Mouse (Mus musculus): ENCODE results near the gene Slco3a1. TPM values are rescaled to one million over a fixed set of nuclear protein-coding genes. Genes with fewer than 3 reads are reported as not detected.

Gene Slco3a1
- polyA plus RNA-seq, 1 experiment = 13.4 TPM

GRCm38 (mm10) chr7:74493775-74494174 lies 60.8 kb downstream of the Slco3a1 start:
- no peak for TF ChIP-seq POLR2A (IDR thresholded peaks at IDR 0.05; ENCODE audit: low read depth, low read length)
- no peak for TF ChIP-seq CTCF (IDR thresholded peaks at IDR 0.05; ENCODE audit: borderline replicate concordance, insufficient read depth, low read length)
- Histone ChIP-seq H3K27ac (ENCODE audit: insufficient read depth, low read length) (no peak overlapping the region), H3K4me1 (ENCODE audit: control insufficient read depth, insufficient read depth, low read length) (no peaks in the 10 kb centered on the region), H3K4me3 (ENCODE audit: insufficient read depth, low read length) (no peak overlapping the region)

- TF ChIP-seq CTCF (IDR thresholded peaks at IDR 0.05; ENCODE audit: borderline replicate concordance, insufficient read depth, low read length) (no peak), POLR2A (IDR thresholded peaks at IDR 0.05; ENCODE audit: low read depth, low read length) (no peak)
- Histone ChIP-seq H3K27ac (ENCODE audit: insufficient read depth, low read length) (no peak overlapping the region), H3K4me3 (ENCODE audit: insufficient read depth, low read length) (no peak overlapping the region)
Measured at GRCm38 (mm10) chr7:74491683-74492355, 62.8 kb downstream of the Slco3a1 start.

DNA sequence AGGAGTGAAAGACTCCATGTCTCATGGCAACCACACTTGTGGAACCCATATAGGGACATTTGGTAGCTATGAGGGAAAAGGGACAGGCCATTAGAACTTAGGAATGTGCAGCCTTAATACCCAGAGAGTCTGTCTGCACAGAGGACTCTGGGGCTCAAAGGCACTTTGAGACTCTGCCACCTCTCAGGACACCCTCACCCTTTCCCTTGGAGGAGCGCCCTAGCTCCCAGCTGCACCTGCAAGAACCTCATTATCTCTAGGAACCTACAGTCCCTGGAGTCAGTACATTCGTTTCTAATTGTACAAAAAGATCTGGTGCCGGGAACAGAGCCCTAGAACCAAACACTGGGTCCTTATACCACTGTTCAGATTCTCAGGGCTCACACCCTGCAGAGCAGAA lies 66.4 kb downstream of the Slco3a1 start:
- Histone ChIP-seq H3K4me3 (ENCODE audit: insufficient read depth, low read length) (no peak overlapping the region), H3K27ac (ENCODE audit: insufficient read depth, low read length) (no peak overlapping the region), H3K4me1 (ENCODE audit: control insufficient read depth, insufficient read depth, low read length) (no peaks in the 10 kb centered on the region)
- TF ChIP-seq POLR2A (IDR thresholded peaks at IDR 0.05; ENCODE audit: low read depth, low read length) = no peak
- no peak for TF ChIP-seq CTCF (IDR thresholded peaks at IDR 0.05; ENCODE audit: borderline replicate concordance, insufficient read depth, low read length)

More at GRCm38 (mm10) chr7:74491683-74492355, 62.8 kb downstream of the Slco3a1 start:
- no peaks in the 10 kb centered on the region for H3K4me1 ChIP-seq (ENCODE audit: control insufficient read depth, insufficient read depth, low read length)

GRCm38 (mm10) chr7:74487727-74488126 lies 66.9 kb downstream of the Slco3a1 start:
- no peak for TF ChIP-seq CTCF (IDR thresholded peaks at IDR 0.05; ENCODE audit: borderline replicate concordance, insufficient read depth, low read length)
- no peak for TF ChIP-seq POLR2A (IDR thresholded peaks at IDR 0.05; ENCODE audit: low read depth, low read length)
- Histone ChIP-seq H3K4me1 (ENCODE audit: control insufficient read depth, insufficient read depth, low read length) (no peaks in the 10 kb centered on the region), H3K27ac (ENCODE audit: insufficient read depth, low read length) (no peak overlapping the region), H3K4me3 (ENCODE audit: insufficient read depth, low read length) (no peak overlapping the region)

DNA sequence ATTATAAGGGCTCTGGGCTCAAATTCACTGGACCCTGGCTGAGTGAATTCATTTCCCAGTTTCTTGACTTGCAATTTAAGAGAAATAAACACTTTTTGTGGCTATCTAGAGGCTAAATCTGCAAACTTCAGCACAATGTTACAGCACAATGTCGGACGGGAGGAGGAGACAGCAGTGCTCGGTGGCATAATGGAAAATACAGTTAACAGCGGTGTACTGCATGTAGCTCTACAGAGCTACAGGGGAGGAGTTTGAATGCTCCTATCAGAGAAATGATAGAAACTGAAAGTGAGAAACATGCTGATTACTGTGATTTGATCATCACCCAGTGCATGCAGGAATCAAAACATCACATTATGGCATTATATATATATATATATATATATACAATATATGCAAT lies 68.5 kb downstream of the Slco3a1 start:
- no peak for TF ChIP-seq POLR2A (IDR thresholded peaks at IDR 0.05; ENCODE audit: low read depth, low read length)
- H3K27ac ChIP-seq (ENCODE audit: insufficient read depth, low read length) = no peak overlapping the region
- no peak overlapping the region for H3K4me3 ChIP-seq (ENCODE audit: insufficient read depth, low read length)
- H3K4me1 ChIP-seq (ENCODE audit: control insufficient read depth, insufficient read depth, low read length) = no peaks in the 10 kb centered on the region

DNA sequence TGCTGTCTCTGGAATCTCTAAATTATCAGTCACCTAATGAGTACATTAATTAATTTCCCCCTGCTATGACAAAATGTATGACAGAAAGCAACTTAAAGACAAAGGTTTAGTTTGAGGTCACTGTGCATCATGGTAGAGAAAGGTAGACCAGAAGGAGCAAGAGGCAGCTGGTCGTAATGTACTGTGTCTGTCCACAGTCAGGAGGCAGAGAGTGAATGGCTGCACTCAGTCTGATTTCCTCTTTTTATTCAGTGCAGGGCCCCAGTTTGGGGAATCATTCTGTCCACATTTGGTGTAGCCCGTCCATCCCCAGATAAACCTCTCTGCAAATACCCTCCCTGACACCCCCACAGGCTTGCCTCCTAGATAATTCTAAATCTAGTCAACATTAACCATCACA lies 68.9 kb downstream of the Slco3a1 start:
- TF ChIP-seq CTCF (IDR thresholded peaks at IDR 0.05; ENCODE audit: borderline replicate concordance, insufficient read depth, low read length) = no peak
- no peak for TF ChIP-seq POLR2A (IDR thresholded peaks at IDR 0.05; ENCODE audit: low read depth, low read length)
- Histone ChIP-seq H3K4me3 (ENCODE audit: insufficient read depth, low read length) (no peak overlapping the region), H3K27ac (ENCODE audit: insufficient read depth, low read length) (no peak overlapping the region), H3K4me1 (ENCODE audit: control insufficient read depth, insufficient read depth, low read length) (no peaks in the 10 kb centered on the region)

- no peaks in the 10 kb centered on the region for H3K4me1 ChIP-seq (ENCODE audit: control insufficient read depth, insufficient read depth, low read length)
- no peak overlapping the region for H3K27ac ChIP-seq (ENCODE audit: insufficient read depth, low read length)
- H3K4me3 ChIP-seq (ENCODE audit: insufficient read depth, low read length) = no peak overlapping the region
- TF ChIP-seq POLR2A (IDR thresholded peaks at IDR 0.05; ENCODE audit: low read depth, low read length) (no peak), CTCF (IDR thresholded peaks at IDR 0.05; ENCODE audit: borderline replicate concordance, insufficient read depth, low read length) (no peak)
Measured at GRCm38 (mm10) chr7:74484024-74484385, 70.6 kb downstream of the Slco3a1 start.

- TF ChIP-seq POLR2A (IDR thresholded peaks at IDR 0.05; ENCODE audit: low read depth, low read length) (no peak), CTCF (IDR thresholded peaks at IDR 0.05; ENCODE audit: borderline replicate concordance, insufficient read depth, low read length) (no peak)
- H3K4me1 ChIP-seq (ENCODE audit: control insufficient read depth, insufficient read depth, low read length) = no peaks in the 10 kb centered on the region
- H3K4me3 ChIP-seq (ENCODE audit: insufficient read depth, low read length) = no peak overlapping the region
- no peak overlapping the region for H3K27ac ChIP-seq (ENCODE audit: insufficient read depth, low read length)
Measured at GRCm38 (mm10) chr7:74483294-74484023, 71.1 kb downstream of the Slco3a1 start.

- TF ChIP-seq CTCF (IDR thresholded peaks at IDR 0.05; ENCODE audit: borderline replicate concordance, insufficient read depth, low read length) (no peak), POLR2A (IDR thresholded peaks at IDR 0.05; ENCODE audit: low read depth, low read length) (no peak)
- Histone ChIP-seq H3K4me1 (ENCODE audit: control insufficient read depth, insufficient read depth, low read length) (peaks cover 2% of the 10 kb centered on the region; the same call in 1 of the 2 replicates), H3K27ac (ENCODE audit: insufficient read depth, low read length) (no peak overlapping the region), H3K4me3 (ENCODE audit: insufficient read depth, low read length) (no peak overlapping the region)
Measured at GRCm38 (mm10) chr7:74471740-74472139, 82.8 kb downstream of the Slco3a1 start.

GRCm38 (mm10) chr7:74466886-74467285 lies 87.7 kb downstream of the Slco3a1 start:
- TF ChIP-seq POLR2A (IDR thresholded peaks at IDR 0.05; ENCODE audit: low read depth, low read length) (no peak), CTCF (IDR thresholded peaks at IDR 0.05; ENCODE audit: borderline replicate concordance, insufficient read depth, low read length) (no peak)
- Histone ChIP-seq H3K4me3 (ENCODE audit: insufficient read depth, low read length) (no peak overlapping the region), H3K27ac (ENCODE audit: insufficient read depth, low read length) (no peak overlapping the region), H3K4me1 (ENCODE audit: control insufficient read depth, insufficient read depth, low read length) (peaks cover 21% of the 10 kb centered on the region)
